20 mouse cellular contexts compared by ENCODE assay signal in genomic region chr19:6662346-6662939, GRCm38 (mm10).
DNase-seq lines count a peak whose midpoint lies in the region; ATAC-seq and TF ChIP-seq lines count a peak whose summit lies in the region.
"Had no signal": no experiment of that assay in that cellular context is flagged by ENCODE, and none has a peak within 500 bp of the region (broad histone marks: within the 10 kb centered on the region; RNA-seq: fewer than 3 reads in every experiment).

No protein-coding gene starts in this region.

- no peak for TF ChIP-seq POLR2A in kidney, adult 2 months (IDR thresholded peaks at IDR 0.05; ENCODE audit: low read depth, low read length)
- no peak for TF ChIP-seq POLR2A in MEL (IDR thresholded peaks at IDR 0.05; ENCODE audit: control insufficient read depth in 1 of 2, insufficient read depth in 1 of 2, low read depth in 1 of 2, low read length in 2 of 2, poor library complexity in 1 of 2)

- no peak overlapping the region for H3K4me2 ChIP-seq in kidney, embryonic 14.5 days (replicated peaks; ENCODE audit: low read depth, low read length)
- H3K4me2 ChIP-seq: lung, embryonic 14.5 days; midbrain, embryonic 12.5 days; neural tube, embryonic 15.5 days had no signal

- TF ChIP-seq EP300 in MEL (IDR thresholded peaks at IDR 0.05; ENCODE audit: low read depth in 1 of 2, low read length in 2 of 2), result no peak

- H3K27ac ChIP-seq in kidney, adult 2 months (ENCODE audit: insufficient read depth, low read depth, low read length), result no peak overlapping the region
- H3K27ac ChIP-seq in kidney, embryonic 14.5 days (ENCODE audit: low read depth, low read length), result no peak overlapping the region
- peak overlapping the region; percentile 93; the same call in 1 of the 2 replicates for H3K27ac ChIP-seq in MEL (ENCODE audit: control insufficient read depth, low read depth, low read length)
- H3K27ac ChIP-seq: heart, adult 2 months; hindbrain, embryonic 10.5 days; midbrain, embryonic 12.5 days; neural tube, embryonic 15.5 days had no signal

- WGBS in kidney, adult 2 months, result 25% methylated on average over 4 of the region's 4 CpGs
- WGBS in kidney, embryonic 14.5 days, result 35% methylated on average over 4 of the region's 4 CpGs

- no peak overlapping the region for H3K4me3 ChIP-seq in kidney, adult 2 months (ENCODE audit: insufficient read depth, low read depth, low read length)
- H3K4me3 ChIP-seq in kidney, embryonic 14.5 days (ENCODE audit: low read length), result no peak overlapping the region
- no peak overlapping the region for H3K4me3 ChIP-seq in MEL (ENCODE audit: control insufficient read depth in 1 of 2, insufficient read depth in 1 of 2, low read depth in 2 of 2, low read length in 2 of 2)
- H3K4me3 ChIP-seq: heart, adult 2 months; hindbrain, embryonic 10.5 days; midbrain, embryonic 12.5 days; myocyte; neural tube, embryonic 15.5 days had no signal

- H3K79me2 ChIP-seq in MEL (ENCODE audit: control insufficient read depth, insufficient read depth, low read length, poor library complexity), result no peaks in the 10 kb centered on the region

- no peaks in the 10 kb centered on the region for H3K4me1 ChIP-seq in kidney, adult 2 months (ENCODE audit: control insufficient read depth, insufficient read depth, low read length)
- no peaks in the 10 kb centered on the region for H3K4me1 ChIP-seq in kidney, embryonic 14.5 days (ENCODE audit: control insufficient read depth, insufficient read depth, low read length)
- peaks cover 23 to 58% of the 10 kb centered on the region in 2 experiments for H3K4me1 ChIP-seq in MEL (ENCODE audit: control insufficient read depth in 1 of 2, insufficient read depth in 2 of 2, low read length in 2 of 2)
- H3K4me1 ChIP-seq: midbrain, embryonic 12.5 days had no signal

- ATAC-seq in kidney, embryonic 14.5 days (ENCODE audit: low FRiP score, low TSS enrichment), result no peak
- ATAC-seq: inflammation-experienced regulatory T-cells, adult 6 months had no signal

- no peaks in the 10 kb centered on the region for H3K36me3 ChIP-seq in kidney, adult 2 months (ENCODE audit: control insufficient read depth, insufficient read depth, low read length)
- no peaks in the 10 kb centered on the region for H3K36me3 ChIP-seq in kidney, embryonic 14.5 days (ENCODE audit: control insufficient read depth, insufficient read depth, low read length)
- peaks cover 0 to 45% of the 10 kb centered on the region in 2 experiments; a peak in 2 of 4 replicates for H3K36me3 ChIP-seq in MEL (ENCODE audit: control insufficient read depth in 1 of 2, insufficient read depth in 2 of 2, low read length in 2 of 2)
- H3K36me3 ChIP-seq: hindbrain, embryonic 10.5 days; midbrain, embryonic 12.5 days; neural tube, embryonic 15.5 days had no signal

- no peak for TF ChIP-seq CTCF in kidney, adult 2 months (conservative IDR thresholded peaks at IDR 0.05; ENCODE audit: insufficient read depth, insufficient read length, low read depth, low read length)
- no peak for TF ChIP-seq CTCF in MEL (IDR thresholded peaks at IDR 0.05 in 2 of 3, conservative IDR thresholded peaks at IDR 0.05 in 1 of 3; ENCODE audit: control insufficient read depth in 1 of 3, insufficient read depth in 1 of 3, low read depth in 2 of 3, low read length in 3 of 3, poor library complexity in 1 of 3, severe bottlenecking in 1 of 3)

- DNase-seq in kidney, adult 2 months, result peak; percentile 62
- DNase-seq in MEL (ENCODE audit: low read depth, low spot score), result no peak
- peak; percentile 37 for DNase-seq in adrenal gland, postnatal 10 days
- peak; percentile 81 for DNase-seq in retina, postnatal 1 day
- no peak for DNase-seq in testis, postnatal 14 days (ENCODE audit: low spot score)
- no peak for DNase-seq in lung, adult 18-20 months
- DNase-seq: cerebellum, adult 9-10 months; gastrocnemius, postnatal 10 days; heart, adult 2 months; layer of hippocampus, postnatal 36 days; liver; lung, embryonic 14.5 days; lung, postnatal 4 days; right cerebral cortex, postnatal 25 days had no signal

- no peak overlapping the region for H3K9ac ChIP-seq in kidney, embryonic 14.5 days (ENCODE audit: low read depth, low read length)
- no peak overlapping the region for H3K9ac ChIP-seq in MEL (ENCODE audit: control insufficient read depth, low read depth, low read length, poor library complexity, severe bottlenecking)
- H3K9ac ChIP-seq: lung, embryonic 14.5 days; midbrain, embryonic 12.5 days; neural tube, embryonic 15.5 days had no signal

- no peaks in the 10 kb centered on the region for H3K9me3 ChIP-seq in kidney, embryonic 14.5 days (ENCODE audit: control insufficient read depth, low read length)
- H3K9me3 ChIP-seq in MEL (replicated peaks; ENCODE audit: insufficient read depth, low read length), result no peaks in the 10 kb centered on the region
- H3K9me3 ChIP-seq: hindbrain, embryonic 10.5 days; midbrain, embryonic 12.5 days; neural tube, embryonic 15.5 days had no signal

- no peak for TF ChIP-seq RAD21 in MEL (IDR thresholded peaks at IDR 0.05; ENCODE audit: low read depth, low read length)

- no peaks in the 10 kb centered on the region for H3K27me3 ChIP-seq in kidney, adult 2 months (replicated peaks; ENCODE audit: control insufficient read depth, insufficient read depth, low read length)
- no peaks in the 10 kb centered on the region for H3K27me3 ChIP-seq in kidney, embryonic 14.5 days (ENCODE audit: control insufficient read depth, insufficient read depth, low read length)
- no peaks in the 10 kb centered on the region for H3K27me3 ChIP-seq in MEL (ENCODE audit: control insufficient read depth in 1 of 2, insufficient read depth in 2 of 2, low read length in 2 of 2)
- H3K27me3 ChIP-seq: neural tube, embryonic 15.5 days had no signal

TF ChIP-seq in MEL, 35 proteins besides CTCF, POLR2A, EP300 and RAD21:
- no peak for TF ChIP-seq MAZ (IDR thresholded peaks at IDR 0.05; ENCODE audit: low read depth, low read length)
- TF ChIP-seq MYB (IDR thresholded peaks at IDR 0.05; ENCODE audit: low read depth, low read length), result no peak
- no peak for TF ChIP-seq USF2 (IDR thresholded peaks at IDR 0.05; ENCODE audit: borderline replicate concordance in 1 of 2, insufficient read depth in 1 of 2, low read depth in 1 of 2, low read length in 2 of 2)
- no peak for TF ChIP-seq NELFE (IDR thresholded peaks at IDR 0.05; ENCODE audit: low read depth, low read length)
- TF ChIP-seq MEF2A (IDR thresholded peaks at IDR 0.05; ENCODE audit: extremely low read depth, insufficient replicate concordance, low read depth, low read length, poor library complexity, severe bottlenecking), result no peak
- no peak for TF ChIP-seq USF1 (IDR thresholded peaks at IDR 0.05; ENCODE audit: low read depth, low read length)

Comparison
In these comparisons a context has a peak if more than half of its experiments do, and no peak if none do; other contexts are left out.
1. DNase-seq: peak in kidney, adult 2 months (single experiment), adrenal gland, postnatal 10 days (single experiment) and retina, postnatal 1 day (single experiment); none in MEL (single experiment), testis, postnatal 14 days (single experiment) and lung, adult 18-20 months (0 of 2).